Comparison of ENCODE assay signal across 10 mouse cellular contexts in the genomic region with DNA sequence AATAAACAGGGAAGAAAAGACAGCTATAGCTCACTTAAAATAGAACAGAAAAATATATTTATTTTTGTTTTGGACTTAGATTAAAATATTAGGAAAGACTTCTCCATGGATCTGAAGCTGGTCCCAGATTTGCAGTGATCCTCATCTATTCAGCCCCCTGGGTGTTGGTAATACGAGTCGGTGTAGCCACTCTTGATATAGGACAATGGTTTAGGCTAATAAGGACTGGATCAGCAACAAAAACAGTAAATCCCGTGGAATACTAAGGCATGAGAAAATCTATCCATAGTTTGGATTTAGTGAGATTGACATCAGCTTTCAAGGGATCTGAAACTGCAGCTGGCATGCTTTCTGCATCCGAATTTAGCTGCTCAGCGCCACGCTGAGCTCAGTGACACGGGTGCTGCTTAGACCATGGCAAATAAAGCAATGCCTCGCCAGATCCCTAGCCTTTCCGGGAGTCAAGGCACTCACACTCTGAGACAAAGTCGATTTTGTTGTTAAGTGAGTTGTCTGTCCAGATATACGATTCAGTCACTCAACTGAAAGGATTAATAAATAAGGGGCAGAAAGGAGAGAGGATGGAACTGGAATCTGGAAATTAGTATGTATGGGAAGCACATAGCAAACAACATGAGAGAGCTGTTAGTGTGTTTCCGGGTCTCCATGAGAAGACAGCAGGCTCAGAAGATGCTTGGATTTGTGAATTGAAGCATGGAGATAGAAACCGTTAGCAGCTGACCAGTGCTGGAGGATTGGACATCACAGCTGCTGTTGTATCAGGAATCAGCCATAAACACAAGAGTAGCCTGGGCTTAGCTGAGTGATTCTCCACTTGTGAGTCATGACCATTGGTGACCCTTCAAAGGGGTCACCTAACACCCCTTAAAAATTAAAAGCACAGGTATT. TPM values are rescaled to one million over a fixed set of nuclear protein-coding genes. Genes with fewer than 3 reads are reported as not detected.
A peak's percentile ranks its signal among the peaks of the same experiment; 100 is the strongest.
DNase-seq lines count a peak whose midpoint lies in the region; ATAC-seq and TF ChIP-seq lines count a peak whose summit lies in the region.
"Had no signal": no experiment of that assay in that cellular context is flagged by ENCODE, and none has a peak within 500 bp of the region (broad histone marks: within the 10 kb centered on the region; RNA-seq: fewer than 3 reads in every experiment).

No protein-coding gene starts in this region.

- peak; percentile 13 for DNase-seq in cerebellum, adult 11 months
- peak; percentile 81 for DNase-seq in midbrain, embryonic 14.5 days
- DNase-seq in urinary bladder, postnatal 10 days (ENCODE audit: low spot score): no peak
- DNase-seq in adrenal gland, adult 8-10 months: no peak
- DNase-seq in left cerebral cortex, adult 2 months (ENCODE audit: extremely low spot score in 1 of 2, low spot score in 2 of 2): no peak
- DNase-seq: heart, adult 18-20 months; kidney, postnatal 14 days; thymus, postnatal 36 days had no signal

- H3K4me3 ChIP-seq in C2C12 (ENCODE audit: insufficient read depth, poor library complexity, severe bottlenecking): no peak overlapping the region
- H3K4me3 ChIP-seq in forebrain, embryonic 15.5 days: no peak overlapping the region
- H3K4me3 ChIP-seq in midbrain, embryonic 14.5 days (replicated peaks; ENCODE audit: low read depth, low read length): no peak overlapping the region
- H3K4me3 ChIP-seq in left cerebral cortex, adult 2 months: no peak overlapping the region

- peak overlapping the region; percentile 18; the same call in 1 of the 2 replicates for H3K27ac ChIP-seq in forebrain, embryonic 15.5 days (replicated peaks)
- peak overlapping the region; percentile 34 for H3K27ac ChIP-seq in midbrain, embryonic 14.5 days (replicated peaks; ENCODE audit: low read depth, low read length)
- no peak overlapping the region for H3K27ac ChIP-seq in left cerebral cortex, adult 2 months

- no peaks in the 10 kb centered on the region for H3K27me3 ChIP-seq in C2C12 (ENCODE audit: control insufficient read depth, insufficient read depth, insufficient read length)
- no peaks in the 10 kb centered on the region for H3K27me3 ChIP-seq in forebrain, embryonic 15.5 days
- no peaks in the 10 kb centered on the region for H3K27me3 ChIP-seq in midbrain, embryonic 14.5 days (ENCODE audit: control insufficient read depth, insufficient read depth, low read length)

- 0 out of 2 replicates have a peak, but pooled peaks have one; percentile 52 for ATAC-seq in forebrain, embryonic 15.5 days (replicated peaks)
- ATAC-seq in midbrain, embryonic 14.5 days (ENCODE audit: low FRiP score, low TSS enrichment): peak; percentile 87

- 28% methylated on average over 13 of the region's 13 CpGs for WGBS in forebrain, embryonic 15.5 days
- 7% methylated on average over 13 of the region's 13 CpGs for WGBS in midbrain, embryonic 14.5 days

- peak overlapping the region; percentile 11 for H3K4me2 ChIP-seq in forebrain, embryonic 15.5 days (replicated peaks)
- peak overlapping the region; percentile 42 for H3K4me2 ChIP-seq in midbrain, embryonic 14.5 days (ENCODE audit: low read length)

- TF ChIP-seq CTCF in C2C12 (IDR thresholded peaks at IDR 0.05; ENCODE audit: control insufficient read depth, insufficient read depth, insufficient read length): no peak
- no peak for TF ChIP-seq CTCF in left cerebral cortex, adult 2 months (IDR thresholded peaks at IDR 0.05)

- H3K36me3 ChIP-seq in C2C12 (ENCODE audit: control insufficient read depth, insufficient read depth): no peaks in the 10 kb centered on the region
- H3K36me3 ChIP-seq in forebrain, embryonic 15.5 days: no peaks in the 10 kb centered on the region
- H3K36me3 ChIP-seq in midbrain, embryonic 14.5 days (ENCODE audit: control insufficient read depth, insufficient read depth, low read length): no peaks in the 10 kb centered on the region

- no peaks in the 10 kb centered on the region for H3K9me3 ChIP-seq in forebrain, embryonic 15.5 days
- H3K9me3 ChIP-seq in midbrain, embryonic 14.5 days (ENCODE audit: control insufficient read depth, low read length): no peaks in the 10 kb centered on the region

- H3K9ac ChIP-seq in forebrain, embryonic 15.5 days (replicated peaks): no peak overlapping the region
- peak overlapping the region; percentile 20; the same call in 1 of the 2 replicates for H3K9ac ChIP-seq in midbrain, embryonic 14.5 days (replicated peaks; ENCODE audit: low read length)

- H3K4me1 ChIP-seq in forebrain, embryonic 15.5 days: peaks cover 11% of the 10 kb centered on the region
- 0 out of 2 replicates have a peak, but pooled peaks cover 10% of the 10 kb centered on the region for H3K4me1 ChIP-seq in midbrain, embryonic 14.5 days (ENCODE audit: control insufficient read depth, insufficient read depth, low read length)

- no peaks in the 10 kb centered on the region for H3K79me3 ChIP-seq in C2C12 (ENCODE audit: low read depth)

- H3ac ChIP-seq in C2C12 (ENCODE audit: control insufficient read depth, insufficient read length, low read depth): no peak overlapping the region

- H3K79me2 ChIP-seq in C2C12 (ENCODE audit: control insufficient read depth, insufficient read depth): no peaks in the 10 kb centered on the region

- intact Hi-C loops in left cerebral cortex, adult 2 months (cut with DNase I): no loop called here

TF ChIP-seq in C2C12, 6 proteins besides CTCF, POLR2A, EP300 and RAD21:
- TF ChIP-seq MYOG (IDR thresholded peaks at IDR 0.05; ENCODE audit: control insufficient read depth, extremely low read depth, insufficient read length): no peak
- TF ChIP-seq MYOD1 (IDR thresholded peaks at IDR 0.05; ENCODE audit: control insufficient read depth, insufficient read length, low read depth): peak; percentile 74
TF ChIP-seq in C2C12: peak in this region for 1.

RNA-seq across cellular contexts. Expression of gene Serinc1, which starts 36.9 kb away (rescaled TPM):
- polyA plus RNA-seq in C2C12 (2012; fragmentation: generic; extraction: Trizol): 46.7 TPM
- polyA plus RNA-seq in forebrain, embryonic 15.5 days (2015; fragmentation: Nextera tagmentation; extraction: Ambion mirVana): 361 and 381 TPM in 2 replicates
- polyA plus RNA-seq in midbrain, embryonic 14.5 days (2014; fragmentation: Nextera tagmentation; extraction: Ambion mirVana): 387 and 476 TPM in 2 replicates
- total RNA-seq in adrenal gland, adult 8-10 months (2022): 100 to 1,000 TPM; 321 to 388 (median 383) TPM
- total RNA-seq in left cerebral cortex, adult 2 months (2021): 1,000 to 10,000 TPM in 1 of 2 experiments, 100 to 1,000 TPM in 1; 891 to 1,047 TPM

Comparison
In these comparisons a context has a peak if more than half of its experiments do, and no peak if none do; other contexts are left out.
1. DNase-seq: peak in cerebellum, adult 11 months (single experiment) and midbrain, embryonic 14.5 days (single experiment); none in urinary bladder, postnatal 10 days (single experiment), adrenal gland, adult 8-10 months (single experiment) and left cerebral cortex, adult 2 months (0 of 2).